Mouse (Mus musculus) E14TG2a.4 (cell line): ENCODE measurements at regions not wholly inside any gene's neighbourhood (a gene's known extent, or its start where the extent isn't known, plus 50 kb on each side); places are given as distances from the start of the nearest gene placed in this dataset.

Source experiments
- H3K27me3 ChIP-seq: 2 replicates; pipeline ENCODE4 v1.6.1; 2014; ENCODE audit warnings: low read length, control low read depth; ENCODE audit not compliant: insufficient read depth
- H3K36me3 ChIP-seq: 2 replicates; pipeline ENCODE4 v1.6.1; 2014; ENCODE audit warnings: low read length, control low read depth; ENCODE audit not compliant: insufficient read depth
- H3K4me1 ChIP-seq: replicated peaks from 2 replicates; pipeline ENCODE4 v1.6.1; 2014; ENCODE audit warnings: low read depth, low read length, control low read depth
- H3K4me3 ChIP-seq: replicated peaks from 2 replicates; pipeline ENCODE4 v1.5.1; 2014; ENCODE audit warnings: mild to moderate bottlenecking, low read length
- H3K9me3 ChIP-seq: 2 replicates; pipeline ENCODE4 v1.6.1; 2014; ENCODE audit warnings: low read length, control low read depth
- CTCF ChIP-seq: conservative IDR thresholded peaks from 2 replicates; pipeline ENCODE4 v1.5.1; 2014; ENCODE audit warnings: low read length
- NANOG ChIP-seq: IDR thresholded peaks from 2 replicates; pipeline ENCODE4 v1.6.1; 2014; ENCODE audit warnings: borderline replicate concordance, low read length, mixed read lengths
- POU5F1 ChIP-seq: IDR thresholded peaks from 2 replicates; pipeline ENCODE4 v1.6.1; 2014; ENCODE audit warnings: low read length, borderline replicate concordance

DNA sequence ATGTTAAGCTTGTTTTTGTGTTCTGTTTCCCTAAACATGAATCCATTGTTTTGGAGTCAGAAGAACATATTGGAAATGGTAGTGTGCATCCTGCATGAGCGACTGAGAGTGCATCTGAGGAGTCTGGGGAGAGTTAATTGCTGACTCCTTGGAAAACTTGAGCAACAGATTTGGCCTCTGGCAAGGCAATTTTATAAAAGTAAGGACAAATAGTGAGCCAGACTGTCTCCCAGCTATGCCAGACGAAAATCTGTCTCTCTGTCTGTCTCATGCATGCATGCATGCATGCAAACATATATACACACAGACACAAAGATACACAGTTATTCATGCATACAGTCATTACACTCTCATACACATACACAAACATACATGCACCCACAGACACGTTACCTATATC, 2232.7 kb downstream of the 4930444P10Rik start:
- Histone ChIP-seq H3K36me3 (no peaks in the 10 kb centered on the region), H3K4me3 (no peak overlapping the region), H3K4me1 (no peaks in the 10 kb centered on the region), H3K27me3 (no peaks in the 10 kb centered on the region), H3K9me3 (no peaks in the 10 kb centered on the region)
- no peak for TF ChIP-seq POU5F1
- no peak for TF ChIP-seq NANOG
- no peak for TF ChIP-seq CTCF

GRCm38 (mm10) chr1:13859723-13860122, 2233.4 kb downstream of the 4930444P10Rik start:
- H3K4me1 ChIP-seq = no peaks in the 10 kb centered on the region
- no peak for TF ChIP-seq POU5F1
- no peak for TF ChIP-seq NANOG
- no peak for TF ChIP-seq CTCF
- no peaks in the 10 kb centered on the region for H3K27me3 ChIP-seq
- no peaks in the 10 kb centered on the region for H3K9me3 ChIP-seq
- H3K4me3 ChIP-seq = no peak overlapping the region
- H3K36me3 ChIP-seq = no peaks in the 10 kb centered on the region

GRCm38 (mm10) chr1:13858371-13859018, 2234.6 kb downstream of the 4930444P10Rik start:
- no peaks in the 10 kb centered on the region for H3K27me3 ChIP-seq
- H3K4me3 ChIP-seq = no peak overlapping the region
- no peaks in the 10 kb centered on the region for H3K4me1 ChIP-seq
- no peak for TF ChIP-seq CTCF
- no peak for TF ChIP-seq POU5F1
- TF ChIP-seq NANOG = no peak
- no peaks in the 10 kb centered on the region for H3K9me3 ChIP-seq
- no peaks in the 10 kb centered on the region for H3K36me3 ChIP-seq

DNA sequence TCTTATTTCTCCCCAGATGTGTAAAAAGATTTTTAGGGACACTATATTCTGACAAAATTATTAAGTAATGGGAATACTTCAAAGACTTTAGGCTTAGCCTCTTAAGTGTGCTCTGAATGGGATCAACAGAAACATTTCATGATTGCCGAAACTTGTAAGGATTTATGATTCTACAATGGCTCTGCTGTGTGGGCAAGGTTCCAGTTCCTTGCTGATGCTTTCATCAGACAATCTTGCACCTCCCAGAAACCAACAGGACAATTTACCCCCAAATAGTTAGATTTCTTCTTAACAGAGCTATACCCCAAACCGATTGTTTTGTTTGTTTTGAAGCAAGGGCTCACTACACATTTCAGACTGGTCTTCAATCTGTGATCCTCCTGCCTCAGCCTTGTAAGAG, 2236.1 kb downstream of the 4930444P10Rik start:
- Histone ChIP-seq H3K9me3 (no peaks in the 10 kb centered on the region), H3K27me3 (no peaks in the 10 kb centered on the region), H3K36me3 (no peaks in the 10 kb centered on the region), H3K4me3 (no peak overlapping the region), H3K4me1 (no peaks in the 10 kb centered on the region)
- TF ChIP-seq CTCF = no peak
- TF ChIP-seq POU5F1 = no peak
- no peak for TF ChIP-seq NANOG

GRCm38 (mm10) chr1:13851144-13851543, 2242.0 kb downstream of the 4930444P10Rik start:
- TF ChIP-seq CTCF (no peak), POU5F1 (no peak), NANOG (no peak)
- no peaks in the 10 kb centered on the region for H3K36me3 ChIP-seq
- H3K4me3 ChIP-seq = no peak overlapping the region
- no peaks in the 10 kb centered on the region for H3K9me3 ChIP-seq
- H3K4me1 ChIP-seq = peaks cover 8% of the 10 kb centered on the region; the same call in 1 of the 2 replicates
- no peaks in the 10 kb centered on the region for H3K27me3 ChIP-seq

GRCm38 (mm10) chr1:13849071-13849470, 2244.1 kb downstream of the 4930444P10Rik start:
- Histone ChIP-seq H3K36me3 (no peaks in the 10 kb centered on the region), H3K9me3 (no peaks in the 10 kb centered on the region), H3K4me3 (no peak overlapping the region), H3K4me1 (peaks cover 8% of the 10 kb centered on the region; the same call in 1 of the 2 replicates), H3K27me3 (0 out of 2 replicates have a peak, but pooled peaks cover 2% of the 10 kb centered on the region)
- TF ChIP-seq CTCF (no peak), POU5F1 (no peak), NANOG (no peak)

DNA sequence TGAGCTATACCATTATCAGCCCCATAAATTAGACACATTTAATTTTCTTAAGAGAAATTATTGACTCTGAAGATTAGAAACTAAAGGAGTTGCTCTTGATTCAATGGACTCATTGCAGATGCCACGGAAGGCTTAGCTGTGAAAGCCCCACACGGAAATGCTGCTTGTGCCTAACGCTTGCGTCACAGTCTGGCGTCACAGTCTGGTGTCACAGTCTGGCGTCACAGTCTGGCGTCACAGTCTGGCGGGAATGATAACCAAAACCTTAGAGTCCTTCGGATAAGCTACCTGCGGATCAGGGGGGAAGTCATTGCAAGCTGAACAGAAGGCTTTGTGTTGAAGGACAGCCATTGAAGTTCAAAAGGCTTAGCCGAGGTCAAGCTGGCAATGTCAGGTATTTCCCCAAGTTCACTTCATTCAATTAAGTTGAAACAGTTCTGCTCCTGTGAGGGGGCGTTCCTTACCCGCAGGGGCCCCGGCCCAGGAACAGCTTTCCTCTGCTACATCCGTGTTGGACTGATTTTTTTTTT, 2246.7 kb downstream of the 4930444P10Rik start:
- no peaks in the 10 kb centered on the region for H3K9me3 ChIP-seq
- no peak overlapping the region for H3K4me3 ChIP-seq
- 0 out of 2 replicates have a peak, but pooled peaks cover 2% of the 10 kb centered on the region for H3K27me3 ChIP-seq
- H3K36me3 ChIP-seq = no peaks in the 10 kb centered on the region
- TF ChIP-seq CTCF (no peak), POU5F1 (no peak), NANOG (0 out of 2 replicates have a peak, but pooled peaks have one; percentile 13)
- H3K4me1 ChIP-seq = peaks cover 8% of the 10 kb centered on the region; the same call in 1 of the 2 replicates

DNA sequence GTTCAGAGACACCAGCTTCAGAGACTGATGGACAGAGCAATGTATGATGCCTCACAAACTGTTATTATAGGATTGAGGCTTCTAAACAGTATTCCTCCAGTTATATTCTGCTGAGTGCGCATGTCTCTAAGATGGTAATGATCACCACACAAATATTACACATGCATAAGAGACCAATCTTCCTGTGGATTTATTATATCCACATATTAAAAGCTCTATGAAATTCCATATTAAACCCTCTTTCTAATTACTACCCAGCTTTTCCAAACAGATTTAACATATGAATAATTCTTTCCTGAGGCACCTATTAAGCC, 2252.9 kb downstream of the 4930444P10Rik start:
- Histone ChIP-seq H3K4me1 (no peaks in the 10 kb centered on the region), H3K36me3 (no peaks in the 10 kb centered on the region), H3K9me3 (no peaks in the 10 kb centered on the region), H3K4me3 (no peak overlapping the region), H3K27me3 (0 out of 2 replicates have a peak, but pooled peaks cover 2% of the 10 kb centered on the region)
- TF ChIP-seq POU5F1 (no peak), CTCF (no peak), NANOG (no peak)

DNA sequence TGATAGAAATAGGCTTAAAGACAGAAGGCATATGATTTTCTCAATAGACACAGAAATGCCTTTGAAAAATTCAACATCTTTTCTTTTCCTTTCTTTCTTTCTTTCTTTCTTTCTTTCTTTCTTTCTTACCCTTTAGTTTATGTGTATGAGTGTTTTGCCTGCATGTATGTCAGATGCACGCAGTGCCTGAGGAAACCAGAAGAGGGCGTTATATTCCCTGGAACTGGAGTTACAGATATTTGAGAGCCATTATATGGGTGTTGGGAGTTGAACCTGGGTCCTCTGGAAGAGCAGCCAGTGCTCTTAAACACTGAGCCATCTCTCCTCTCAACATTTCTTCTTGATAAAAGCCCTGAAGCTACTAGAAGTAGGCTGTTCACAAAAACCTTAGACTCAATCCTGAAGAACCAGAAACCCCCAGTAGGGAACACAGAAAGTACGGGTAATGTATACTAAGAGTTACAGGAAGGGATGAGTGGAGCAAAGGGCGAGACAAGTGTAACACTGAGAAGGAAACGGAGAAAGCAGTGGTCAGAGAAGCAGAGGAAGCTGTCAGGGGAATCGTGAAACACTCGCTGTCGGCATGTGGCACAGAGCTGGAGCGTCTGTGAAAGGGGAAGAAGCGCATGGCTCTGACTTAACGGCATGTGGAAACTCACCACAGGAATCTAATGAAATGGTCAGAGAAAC, 2253.4 kb downstream of the 4930444P10Rik start:
- no peaks in the 10 kb centered on the region for H3K4me1 ChIP-seq
- 0 out of 2 replicates have a peak, but pooled peaks cover 2% of the 10 kb centered on the region for H3K27me3 ChIP-seq
- no peaks in the 10 kb centered on the region for H3K9me3 ChIP-seq
- no peak overlapping the region for H3K4me3 ChIP-seq
- TF ChIP-seq NANOG = no peak
- peak; percentile 55 for TF ChIP-seq CTCF
- no peaks in the 10 kb centered on the region for H3K36me3 ChIP-seq
